Mouse (Mus musculus): Measurements from ENCODE around the gene Phf3.

DNA sequence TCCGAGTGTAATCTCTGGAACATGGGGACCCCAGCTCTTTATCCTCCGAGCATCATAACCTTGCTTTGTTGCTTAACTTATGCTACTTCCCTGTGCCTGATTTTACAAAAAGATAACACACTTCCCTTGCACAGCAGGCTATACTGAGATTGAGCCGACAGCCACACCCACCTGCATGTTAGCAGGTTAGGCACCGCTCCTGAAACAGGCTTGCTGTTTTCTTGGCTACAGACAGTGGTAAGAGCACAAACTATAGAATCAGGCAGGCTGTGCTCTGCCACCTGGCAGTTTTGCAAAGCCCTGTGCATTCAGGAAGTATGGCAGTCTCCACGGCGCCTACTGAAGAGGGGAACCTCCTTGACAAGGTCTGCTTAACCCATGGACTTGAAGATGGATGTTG, 100.1 kb downstream of the Phf3 start:
- TF ChIP-seq TAL1 (IDR thresholded peaks at IDR 0.05; ENCODE audit: low read length) (no peak), GATA1 (IDR thresholded peaks at IDR 0.05; ENCODE audit: low read length) (no peak)
